10 mouse cellular contexts compared by ENCODE assay signal in genomic region chrX:11629906-11630305, GRCm38 (mm10).
DNase-seq lines count a peak whose midpoint lies in the region.
"Had no signal": no experiment of that assay in that cellular context is flagged by ENCODE, and none has a peak within 500 bp of the region (broad histone marks: within the 10 kb centered on the region; RNA-seq: fewer than 3 reads in every experiment).

No protein-coding gene starts in this region.

- peaks cover 31% of the 10 kb centered on the region; the same call in 1 of the 2 replicates for H3K27me3 ChIP-seq in heart, embryonic 10.5 days (ENCODE audit: insufficient read depth, poor library complexity, severe bottlenecking)
- H3K27me3 ChIP-seq: heart, embryonic 15.5 days had no signal

- peak; percentile 23 for DNase-seq in heart, adult 8-10 months (ENCODE audit: low spot score)
- no peak for DNase-seq in heart, embryonic 10.5 days (ENCODE audit: low spot score)
- peak; percentile 71 for DNase-seq in 416B (ENCODE audit: low read depth)
- peak; percentile 46 for DNase-seq in adrenal gland, postnatal 10 days
- DNase-seq in gastrocnemius, adult 8-10 months (ENCODE audit: low spot score in 2 of 2), result peak; percentile 10 to 33
- peak; percentile 43 for DNase-seq in lung, postnatal 14 days
- no peak for DNase-seq in urinary bladder, adult 2 months (ENCODE audit: low spot score)
- DNase-seq in ovary, postnatal 10 days (ENCODE audit: low spot score), result no peak

- H3K9me3 ChIP-seq in heart, embryonic 10.5 days, result no peaks in the 10 kb centered on the region
- H3K9me3 ChIP-seq: heart, embryonic 15.5 days; midbrain, embryonic 12.5 days had no signal

- H3K36me3 ChIP-seq in heart, embryonic 10.5 days, result no peaks in the 10 kb centered on the region
- H3K36me3 ChIP-seq: heart, embryonic 15.5 days; midbrain, embryonic 12.5 days had no signal

- 12% methylated on average over 1 of the region's 1 CpGs for WGBS in heart, embryonic 10.5 days

- no peak overlapping the region for H3K27ac ChIP-seq in heart, embryonic 10.5 days
- H3K27ac ChIP-seq: heart, embryonic 15.5 days; midbrain, embryonic 12.5 days had no signal

- H3K4me1 ChIP-seq in heart, embryonic 10.5 days, result no peaks in the 10 kb centered on the region
- H3K4me1 ChIP-seq: heart, embryonic 15.5 days had no signal

- no peak overlapping the region for H3K4me3 ChIP-seq in heart, embryonic 10.5 days
- H3K4me3 ChIP-seq: heart, embryonic 15.5 days; midbrain, embryonic 12.5 days had no signal

Comparison
In these comparisons a context has a peak if more than half of its experiments do, and no peak if none do; other contexts are left out.
1. DNase-seq: peak in heart, adult 8-10 months (single experiment), 416B (single experiment), adrenal gland, postnatal 10 days (single experiment), gastrocnemius, adult 8-10 months (2 of 2) and lung, postnatal 14 days (single experiment); none in heart, embryonic 10.5 days (single experiment), urinary bladder, adult 2 months (single experiment) and ovary, postnatal 10 days (single experiment).